Mouse (Mus musculus): Measurements from ENCODE around the gene Anp32b.

Gene Anp32b

GRCm38 (mm10) chr4:46452855-46453719 is 2.4 kb downstream of the Anp32b start:
- DNase-seq: peak; percentile 49

- no peak for DNase-seq
These were observed 3.6 kb downstream of the Anp32b start for GRCm38 (mm10) chr4:46454097-46454864.

GRCm38 (mm10) chr4:46456762-46457161 is 6.1 kb downstream of the Anp32b start:
- DNase-seq: no peak

GRCm38 (mm10) chr4:46457186-46457585 is 6.5 kb downstream of the Anp32b start:
- DNase-seq: no peak

- DNase-seq: no peak
These were observed 7.7 kb downstream of the Anp32b start for GRCm38 (mm10) chr4:46458411-46458810.

- DNase-seq: no peak
These were observed 12.6 kb downstream of the Anp32b start for GRCm38 (mm10) chr4:46463130-46463830.

- no peak for DNase-seq
These were observed 15.0 kb downstream of the Anp32b start for GRCm38 (mm10) chr4:46465740-46466139.

- DNase-seq: no peak
These were observed 24.4 kb downstream of the Anp32b start for GRCm38 (mm10) chr4:46475101-46475500.

- DNase-seq: no peak
These were observed 28.4 kb downstream of the Anp32b start for GRCm38 (mm10) chr4:46479081-46479480.

- DNase-seq: no peak
These were observed 35.2 kb downstream of the Anp32b start for GRCm38 (mm10) chr4:46485696-46486417.

GRCm38 (mm10) chr4:46487348-46487747 is 36.6 kb downstream of the Anp32b start:
- peak; percentile 50 for DNase-seq

GRCm38 (mm10) chr4:46489028-46489925 is 38.6 kb downstream of the Anp32b start, which contains the start of gene Nans:
Gene Nans, plus strand, starts transcription at chr4:46489248.
- DNase-seq: peak; percentile 95

- DNase-seq: no peak
These were observed 42.4 kb downstream of the Anp32b start for GRCm38 (mm10) chr4:46493071-46493470.

- no peak for DNase-seq
These were observed 44.8 kb downstream of the Anp32b start for GRCm38 (mm10) chr4:46495543-46495942.

- DNase-seq: peak; percentile 66
These were observed 46.7 kb downstream of the Anp32b start for GRCm38 (mm10) chr4:46497286-46497892.

GRCm38 (mm10) chr4:46498511-46498910 is 47.8 kb downstream of the Anp32b start:
- no peak for DNase-seq

GRCm38 (mm10) chr4:46498976-46499375 is 48.3 kb downstream of the Anp32b start:
- peak; percentile 52 for DNase-seq

GRCm38 (mm10) chr4:46502606-46503502 is 52.2 kb downstream of the Anp32b start:
- DNase-seq: no peak

- no peak for DNase-seq
These were observed 53.2 kb downstream of the Anp32b start for GRCm38 (mm10) chr4:46503881-46504280.
